Mouse (Mus musculus) liver, postnatal 0 days (tissue): ENCODE results near the gene Naa80. TPM values are rescaled to one million over a fixed set of nuclear protein-coding genes. Genes with fewer than 3 reads are reported as not detected.

Source experiments
- ATAC-seq: fragments of 200-750 bp; cut with Nextera tagmentation; 2 replicates; pipeline ENCODE4 v1.8.0; 2017; ENCODE audit warnings: mild to moderate bottlenecking, moderate library complexity
- DNase-seq: peaks from one replicate; pipeline ENCODE4 v3.0.0-alpha.2; 2016
- H3K27ac ChIP-seq: fragments of 300-500 bp; sonication (generic); 2 replicates; pipeline ENCODE4 v1.5.1; 2014; ENCODE audit warnings: antibody characterized with exemption, moderate library complexity, mild to moderate bottlenecking, low read depth
- H3K27me3 ChIP-seq: fragments of 300-500 bp; sonication (generic); 2 replicates; pipeline ENCODE4 v1.6.1; 2014; ENCODE audit warnings: low read length, control low read depth, mixed read lengths; ENCODE audit not compliant: insufficient read depth
- H3K36me3 ChIP-seq: fragments of 300-500 bp; sonication (generic); replicated peaks from 2 replicates; pipeline ENCODE4 v1.6.1; 2014; ENCODE audit warnings: mild to moderate bottlenecking, control low read depth, low read length, moderate library complexity, mixed read lengths; ENCODE audit not compliant: insufficient read depth
- H3K4me1 ChIP-seq: fragments of 300-500 bp; sonication (generic); 2 replicates; pipeline ENCODE4 v1.6.1; 2014; ENCODE audit warnings: antibody characterized with exemption, mild to moderate bottlenecking, control low read depth; ENCODE audit not compliant: insufficient read depth
- H3K4me2 ChIP-seq: fragments of 300-500 bp; sonication (generic); 2 replicates; pipeline ENCODE4 v1.6.1; 2014; ENCODE audit warnings: low read depth, mild to moderate bottlenecking, low read length, moderate library complexity, mixed read lengths
- H3K4me3 ChIP-seq: fragments of 300-500 bp; sonication (generic); 2 replicates; pipeline ENCODE4 v1.5.1; 2014; ENCODE audit warnings: low read depth, low read length
- H3K9ac ChIP-seq: fragments of 300-500 bp; sonication (generic); replicated peaks from 2 replicates; pipeline ENCODE4 v1.6.1; 2014; ENCODE audit warnings: mild to moderate bottlenecking, moderate library complexity
- H3K9me3 ChIP-seq: fragments of 300-500 bp; sonication (generic); 2 replicates; pipeline ENCODE4 v1.6.1; 2016; ENCODE audit warnings: mild to moderate bottlenecking, control low read depth, low read length, mixed read lengths
- CTCF ChIP-seq: sonication (generic); IDR thresholded peaks from 2 replicates; pipeline ENCODE4 v1.5.1; 2016; ENCODE audit warnings: antibody characterized with exemption, low read depth
- EP300 ChIP-seq: IDR thresholded peaks from 2 replicates; pipeline ENCODE4 v1.6.1; 2016; ENCODE audit warnings: antibody characterized with exemption, low read depth, mild to moderate bottlenecking
- WGBS: fragments of 180-500 bp; shearing (Covaris S2); extraction: QIAGEN DNeasy Blood & Tissue Kit; methylation state at CpG from one replicate; pipeline ENCODE4 v1.1.7; 2014; ENCODE audit not compliant: insufficient replicate concordance; 5-methylcytosine and 5-hydroxymethylcytosine counted together
- polyA plus RNA-seq: library from polyadenylated mRNA; unstranded; fragments of >200 nt; fragmentation: Nextera tagmentation; extraction: Ambion mirVana; gene quantifications from 2 replicates; pipeline ENCODE4 v1.2.1, GENCODE M21; 2015

Naa80 gene
- polyA plus RNA-seq, 1 experiment from 2014 or later, result 10.4 TPM

DNA sequence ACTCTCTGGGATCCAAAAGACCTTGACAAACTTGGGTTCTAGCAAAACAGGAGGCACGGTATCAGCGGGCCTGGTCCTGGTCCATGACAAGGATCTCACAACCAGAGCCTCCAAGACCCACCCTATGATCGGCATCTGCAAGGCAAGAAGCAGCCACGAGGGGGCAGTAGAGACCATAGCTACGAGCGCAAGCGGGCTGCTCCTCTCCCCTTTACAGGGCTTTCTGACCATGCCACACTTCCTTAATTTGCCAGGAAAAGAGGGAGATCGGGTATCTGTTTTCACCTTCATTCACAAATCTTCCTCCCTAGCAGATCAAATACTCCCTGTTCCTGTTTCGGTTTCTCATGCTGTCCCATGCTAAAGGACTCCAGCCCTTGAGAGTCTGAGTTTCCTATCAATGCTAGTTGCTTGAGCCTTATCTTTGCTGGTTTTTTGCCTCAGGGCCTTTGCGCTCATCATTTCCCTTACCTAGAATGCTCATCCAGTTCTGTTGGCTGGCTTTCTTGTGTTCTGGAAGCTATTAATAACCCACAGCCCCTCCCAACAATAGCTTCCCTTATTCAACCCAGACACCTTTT is 23.5 kb downstream of the Naa80 start:
- WGBS, result 4% methylated on average over 10 of the region's 10 CpGs
- peak; percentile 60 for ATAC-seq
- peaks cover 17% of the 10 kb centered on the region for H3K4me1 ChIP-seq

DNA sequence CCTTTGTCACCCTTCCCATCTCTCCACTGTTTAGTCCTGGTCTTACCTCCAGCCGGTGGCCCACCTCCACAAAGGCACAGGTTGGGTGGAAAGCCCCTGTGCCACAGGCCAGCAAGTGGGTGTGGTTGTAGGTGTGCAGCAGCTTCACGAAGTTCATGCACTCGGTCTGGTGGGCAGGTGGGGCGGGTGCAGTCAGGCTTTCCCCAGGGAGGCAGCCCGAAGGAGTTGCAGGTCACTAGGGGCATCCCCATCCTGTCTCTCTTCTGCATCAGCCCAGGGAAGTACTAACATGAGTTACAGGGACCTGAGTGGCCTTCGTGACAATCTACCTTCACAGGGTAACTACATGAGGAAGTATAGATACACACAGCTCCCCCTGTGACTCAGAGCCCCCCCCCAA is 24.6 kb downstream of the Naa80 start:
- Histone ChIP-seq H3K9me3 (no peaks in the 10 kb centered on the region), H3K27me3 (no peaks in the 10 kb centered on the region), H3K27ac (no peak overlapping the region), H3K9ac (no peak overlapping the region), H3K4me2 (no peak overlapping the region), H3K4me3 (no peak overlapping the region), H3K36me3 (no peaks in the 10 kb centered on the region), H3K4me1 (peaks cover 20% of the 10 kb centered on the region)
- ATAC-seq (no peak), DNase-seq (no peak)
- 69% methylated on average over 6 of the region's 6 CpGs for WGBS
- TF ChIP-seq EP300 (no peak), CTCF (no peak)

More for the DNA sequence above, 23.5 kb downstream of the Naa80 start:
- peak overlapping the region; percentile 52; the same call in 1 of the 2 replicates for H3K4me2 ChIP-seq
- DNase-seq, result peak; percentile 94
- H3K27me3 ChIP-seq, result no peaks in the 10 kb centered on the region
- H3K9ac ChIP-seq, result no peak overlapping the region; the same call in 1 of the 2 replicates
- H3K36me3 ChIP-seq, result no peaks in the 10 kb centered on the region
- H3K27ac ChIP-seq, result 0 out of 2 replicates have a peak overlapping the region, but pooled peaks have one; percentile 6
- no peaks in the 10 kb centered on the region for H3K9me3 ChIP-seq
- H3K4me3 ChIP-seq, result 0 out of 2 replicates have a peak overlapping the region, but pooled peaks have one; percentile 8
- TF ChIP-seq EP300 (no peak), CTCF (peak; percentile 99)

DNA sequence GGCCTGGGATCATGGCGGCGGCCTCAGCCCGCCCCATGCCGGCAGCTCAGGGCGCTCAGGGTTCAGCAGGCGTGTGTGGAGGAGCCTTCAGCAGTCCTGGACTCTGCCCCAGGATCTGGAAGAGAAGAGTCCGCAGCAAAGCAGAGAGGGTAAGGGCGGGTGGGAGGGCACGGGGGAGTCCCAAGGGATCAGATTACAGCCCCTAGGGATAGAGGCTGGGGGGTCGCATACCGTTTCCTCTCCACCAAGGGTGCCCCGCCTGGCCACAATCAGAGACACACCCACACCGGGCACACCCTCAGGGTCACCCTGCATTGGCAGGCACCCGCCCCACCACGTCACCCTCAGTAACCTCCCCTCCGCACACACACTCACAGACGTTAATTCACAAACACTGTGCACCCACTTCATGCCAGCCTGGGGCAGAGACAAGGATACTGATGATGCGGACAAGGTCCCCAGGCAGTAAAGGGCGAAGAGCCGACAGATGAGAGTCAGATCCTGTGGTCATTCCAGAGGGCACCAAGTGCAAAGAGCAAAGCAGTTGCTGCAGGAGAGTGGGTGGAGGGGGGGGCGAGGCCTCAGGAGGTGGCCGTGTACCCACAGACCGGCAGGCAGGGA is 26.5 kb downstream of the Naa80 start:
- 54% methylated on average over 23 of the region's 23 CpGs for WGBS
- H3K4me2 ChIP-seq, result no peak overlapping the region

DNA sequence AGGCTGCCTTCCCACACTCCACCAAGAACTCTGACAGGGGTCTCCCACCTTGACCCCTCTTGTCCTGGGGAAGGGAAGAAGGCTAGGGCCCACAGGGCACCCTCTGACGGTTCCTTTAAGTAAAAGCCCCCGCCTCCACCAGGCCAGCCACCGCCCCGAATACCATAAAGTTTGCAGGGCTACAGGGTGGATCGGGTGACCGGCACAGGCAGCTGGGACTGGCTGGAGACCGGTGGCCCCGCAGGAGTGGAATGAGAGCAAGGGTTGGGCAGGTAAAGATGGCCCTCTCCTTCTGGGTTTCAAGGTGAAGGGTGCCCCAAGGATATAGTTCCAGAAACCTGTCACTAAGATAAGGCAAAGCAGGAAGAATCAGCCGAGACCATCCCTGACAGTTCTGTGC is 27.9 kb downstream of the Naa80 start:
- Histone ChIP-seq H3K27ac (no peak overlapping the region), H3K9ac (no peak overlapping the region; the same call in 1 of the 2 replicates), H3K4me3 (peak overlapping the region; percentile 10; the same call in 1 of the 2 replicates), H3K4me1 (peaks cover 26% of the 10 kb centered on the region), H3K36me3 (no peaks in the 10 kb centered on the region), H3K9me3 (no peaks in the 10 kb centered on the region), H3K4me2 (peak overlapping the region; percentile 51), H3K27me3 (no peaks in the 10 kb centered on the region)
- ATAC-seq, result no peak
- WGBS, result 46% methylated on average over 9 of the region's 9 CpGs
- no peak for DNase-seq
- no peak for TF ChIP-seq EP300
- no peak for TF ChIP-seq CTCF

More for the DNA sequence above, 26.5 kb downstream of the Naa80 start:
- DNase-seq (no peak), ATAC-seq (no peak)
- Histone ChIP-seq H3K36me3 (no peaks in the 10 kb centered on the region), H3K4me1 (peaks cover 20% of the 10 kb centered on the region), H3K27me3 (no peaks in the 10 kb centered on the region), H3K4me3 (no peak overlapping the region), H3K9me3 (no peaks in the 10 kb centered on the region), H3K27ac (no peak overlapping the region), H3K9ac (no peak overlapping the region)
- TF ChIP-seq CTCF (no peak), EP300 (no peak)

DNA sequence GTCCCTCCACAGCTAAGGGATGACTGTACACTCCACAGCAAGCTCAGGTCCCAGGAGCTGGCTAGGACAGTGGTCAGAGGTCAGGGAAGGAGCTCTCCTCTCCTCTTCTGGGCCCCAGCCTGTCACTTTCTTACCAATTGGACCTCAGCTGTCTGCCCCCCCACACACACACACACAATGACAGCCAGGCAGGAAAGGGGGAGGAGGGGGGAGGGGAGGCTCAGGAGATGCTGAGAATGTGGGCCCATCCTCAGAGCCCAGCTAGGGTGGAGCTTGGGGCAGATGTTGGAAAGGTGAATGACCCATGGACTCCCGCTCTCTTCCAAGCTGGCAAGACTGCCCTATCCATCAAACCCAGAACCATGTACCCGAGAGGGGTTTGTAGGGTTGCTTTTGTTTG is 28.3 kb downstream of the Naa80 start:
- Histone ChIP-seq H3K9ac (no peak overlapping the region), H3K27me3 (no peaks in the 10 kb centered on the region), H3K4me1 (peaks cover 31% of the 10 kb centered on the region), H3K4me2 (peak overlapping the region; percentile 51), H3K36me3 (no peaks in the 10 kb centered on the region), H3K27ac (no peak overlapping the region), H3K4me3 (peak overlapping the region; percentile 10; the same call in 1 of the 2 replicates), H3K9me3 (no peaks in the 10 kb centered on the region)
- no peak for TF ChIP-seq EP300
- no peak for TF ChIP-seq CTCF
- ATAC-seq (no peak), DNase-seq (no peak)
- WGBS, result 80% methylated on average over 2 of the region's 2 CpGs

DNA sequence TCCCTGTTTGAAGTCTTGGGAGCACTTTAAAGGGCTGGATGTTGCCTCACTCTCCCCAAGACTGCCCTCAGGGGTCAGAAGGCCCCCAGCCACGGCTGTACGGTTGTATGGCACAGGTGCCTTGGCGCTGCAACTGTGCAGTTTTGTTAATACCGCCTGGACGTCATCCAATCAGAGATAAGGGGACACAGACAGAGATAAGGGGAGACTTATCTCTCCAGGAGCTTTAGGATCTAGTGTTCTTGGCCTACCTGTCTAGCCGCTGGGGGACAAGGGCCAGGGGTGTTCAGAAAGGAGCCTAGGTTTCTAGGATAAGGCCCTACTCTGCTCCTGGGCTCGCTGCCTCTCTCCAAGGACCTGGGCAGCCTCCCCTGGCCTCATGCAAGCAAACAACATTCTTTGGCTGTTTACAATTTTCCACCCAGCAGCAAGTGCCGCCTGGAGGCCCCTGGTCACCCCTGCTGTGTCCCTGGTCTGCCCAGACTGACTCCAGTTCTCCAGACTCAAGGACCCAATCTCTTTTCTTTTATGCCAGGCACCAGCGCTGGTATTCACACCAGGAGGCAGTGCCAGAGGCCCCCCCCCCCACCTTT is 29.1 kb downstream of the Naa80 start:
- Histone ChIP-seq H3K27ac (peak overlapping the region; percentile 6; the same call in 1 of the 2 replicates), H3K4me3 (no peak overlapping the region), H3K27me3 (no peaks in the 10 kb centered on the region), H3K9ac (no peak overlapping the region; the same call in 1 of the 2 replicates), H3K9me3 (no peaks in the 10 kb centered on the region), H3K36me3 (no peaks in the 10 kb centered on the region), H3K4me2 (peak overlapping the region; percentile 5), H3K4me1 (peaks cover 30% of the 10 kb centered on the region)
- WGBS, result 45% methylated on average over 9 of the region's 9 CpGs
- ATAC-seq (no peak), DNase-seq (no peak)
- TF ChIP-seq EP300 (no peak), CTCF (no peak)
